Mouse (Mus musculus) liver, adult 2 months (tissue): ENCODE results near the gene Gse1. TPM values are rescaled to one million over a fixed set of nuclear protein-coding genes. Genes with fewer than 3 reads are reported as not detected.
A peak's percentile ranks its signal among the peaks of the same experiment; 100 is the strongest.

Source experiments
- DNase-seq: peaks from one replicate; pipeline ENCODE4 v3.0.0-alpha.2; 2011; ENCODE audit warnings: low read depth, low spot score; ENCODE audit errors: extremely low read depth
- H3K27ac ChIP-seq: fragments of 200-500 bp; replicated peaks from 2 replicates; pipeline ENCODE4 v1.5.1; 2012; ENCODE audit warnings: low read depth, mild to moderate bottlenecking, control low read depth, inconsistent platforms, low read length; ENCODE audit not compliant: insufficient read depth
- H3K27me3 ChIP-seq: fragments of 200-500 bp; 2 replicates; pipeline ENCODE4 v1.6.1; 2012; ENCODE audit warnings: mild to moderate bottlenecking, moderate library complexity, low read length, inconsistent platforms; ENCODE audit not compliant: control insufficient read depth, insufficient read depth
- H3K36me3 ChIP-seq: fragments of 200-500 bp; 2 replicates; pipeline ENCODE4 v1.6.1; 2012; ENCODE audit warnings: low read length, inconsistent platforms; ENCODE audit not compliant: control insufficient read depth, insufficient read depth
- H3K4me1 ChIP-seq: fragments of 200-500 bp; 2 replicates; pipeline ENCODE4 v1.6.1; 2011; ENCODE audit warnings: low read length; ENCODE audit not compliant: control insufficient read depth, insufficient read depth
- H3K4me3 ChIP-seq: fragments of 200-500 bp; 2 replicates; pipeline ENCODE4 v1.5.1; 2011; ENCODE audit warnings: low read depth, mild to moderate bottlenecking, control low read depth, low read length, moderate library complexity; ENCODE audit not compliant: insufficient read depth
- H3K79me2 ChIP-seq: fragments of 200-500 bp; 2 replicates; pipeline ENCODE4 v1.6.1; 2012; ENCODE audit warnings: inconsistent platforms, mild to moderate bottlenecking, low read length, moderate library complexity; ENCODE audit not compliant: control insufficient read depth, insufficient read depth
- H3K9ac ChIP-seq: fragments of 200-500 bp; 2 replicates; pipeline ENCODE4 v1.6.1; 2012; ENCODE audit warnings: low read depth, mild to moderate bottlenecking, control low read depth, inconsistent platforms, low read length
- CTCF ChIP-seq: fragments of 200-500 bp; IDR thresholded peaks from 2 replicates; pipeline ENCODE4 v1.5.1; 2011; ENCODE audit warnings: low read depth, low read length, control low read depth
- POLR2A ChIP-seq: fragments of 200-500 bp; IDR thresholded peaks from 2 replicates; pipeline ENCODE4 v1.6.1; 2011; ENCODE audit warnings: low read length, control low read depth; ENCODE audit not compliant: insufficient read depth; ENCODE audit errors: extremely low read depth
- WGBS: fragments of 180-500 bp; shearing (Covaris S2); methylation state at CpG from one replicate; pipeline ENCODE4 v1.1.7; 2018; 5-methylcytosine and 5-hydroxymethylcytosine counted together
- polyA plus RNA-seq: library from polyadenylated mRNA; depleted of rRNA; stranded (reverse); fragments of >200 nt; gene quantifications from 2 replicates; pipeline ENCODE4 v1.2.3, GENCODE M21; 2012
- total RNA-seq: library from RNA; depleted of rRNA; stranded (reverse); fragments of >200 nt; gene quantifications from 2 replicates; pipeline ENCODE4 v1.2.3, GENCODE M21; 2014

Gene Gse1
- total and polyA plus RNA-seq, 2 experiments, result 2.6 to 10.0 TPM

DNA sequence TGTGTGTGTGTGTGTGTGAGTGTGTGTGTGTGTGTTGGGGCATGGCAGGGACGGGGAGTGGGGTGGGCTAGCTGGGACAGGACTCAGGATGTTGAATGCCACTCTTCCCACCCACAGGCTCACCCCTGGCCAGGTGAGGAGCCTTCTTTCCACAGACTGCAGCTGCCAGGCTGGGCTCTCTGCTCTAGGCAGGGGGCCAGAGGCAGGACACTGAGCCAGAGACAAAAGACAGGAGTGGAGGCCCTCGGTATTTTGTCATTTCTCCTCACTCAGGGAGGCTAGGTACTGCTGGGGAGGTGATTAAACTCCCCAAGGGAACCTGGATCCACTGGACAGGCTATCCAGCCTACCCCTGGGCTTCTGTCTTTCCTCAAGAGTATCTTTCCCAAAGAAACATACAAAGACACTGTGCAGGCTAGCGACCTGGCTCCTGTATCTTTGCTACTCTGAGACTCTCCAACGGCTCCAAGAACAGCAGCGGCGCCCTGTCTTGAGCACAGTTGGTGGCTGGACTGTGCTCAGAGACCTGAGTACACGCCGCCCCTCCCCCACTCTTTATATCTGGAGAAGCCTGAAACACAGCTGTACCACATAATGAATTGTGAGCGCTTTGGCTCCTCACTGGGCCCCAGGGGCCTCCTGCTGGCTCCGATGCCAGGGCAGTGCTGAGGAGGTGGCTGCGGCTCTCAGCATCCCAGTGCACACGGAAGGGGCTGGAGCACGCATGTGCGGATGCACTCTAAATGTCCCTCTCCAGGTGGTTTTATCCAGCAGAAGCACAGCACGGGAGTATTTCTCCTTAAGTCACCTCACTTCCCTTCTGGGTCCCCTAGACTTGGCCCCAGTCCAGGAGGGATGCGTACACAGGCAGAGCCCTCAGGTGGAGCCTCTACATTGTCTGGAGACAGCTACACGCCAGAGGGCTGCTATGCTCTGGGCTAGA is 43.1 kb upstream of the Gse1 start:
- H3K4me1 ChIP-seq, result peaks cover 8% of the 10 kb centered on the region
- no peak overlapping the region for H3K27ac ChIP-seq
- no peaks in the 10 kb centered on the region for H3K36me3 ChIP-seq
- 67% methylated on average over 16 of the region's 17 CpGs for WGBS
- TF ChIP-seq POLR2A (no peak), CTCF (no peak)
- no peak for DNase-seq
- H3K79me2 ChIP-seq, result no peaks in the 10 kb centered on the region
- H3K9ac ChIP-seq, result no peak overlapping the region
- no peak overlapping the region for H3K4me3 ChIP-seq
- H3K27me3 ChIP-seq, result no peaks in the 10 kb centered on the region

DNA sequence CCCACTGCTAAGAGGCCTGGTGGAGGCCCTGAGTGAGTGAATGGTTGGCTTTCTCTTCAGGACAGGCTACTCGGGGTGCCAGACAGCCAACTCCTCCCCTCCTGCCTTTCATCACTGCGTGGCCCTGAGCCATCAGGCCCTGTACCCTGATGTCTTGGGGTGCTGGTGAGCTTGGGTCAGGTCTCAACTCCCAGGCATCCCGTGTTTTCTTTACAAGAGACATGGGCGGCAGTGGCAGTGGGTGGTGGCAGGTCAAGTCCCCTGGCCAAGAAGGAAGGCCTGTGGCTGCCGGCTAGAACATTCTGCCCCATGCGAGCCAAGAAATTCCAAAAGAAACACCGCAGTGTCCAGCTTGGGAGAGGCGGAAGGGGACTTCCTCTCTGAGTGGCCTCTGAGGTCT is 41.8 kb upstream of the Gse1 start:
- H3K9ac ChIP-seq, result no peak overlapping the region
- H3K4me3 ChIP-seq, result no peak overlapping the region
- no peaks in the 10 kb centered on the region for H3K36me3 ChIP-seq
- H3K4me1 ChIP-seq, result peaks cover 6% of the 10 kb centered on the region
- H3K79me2 ChIP-seq, result no peaks in the 10 kb centered on the region
- 56% methylated on average over 8 of the region's 8 CpGs for WGBS
- no peaks in the 10 kb centered on the region for H3K27me3 ChIP-seq
- no peak for TF ChIP-seq CTCF
- no peak for TF ChIP-seq POLR2A
- H3K27ac ChIP-seq, result no peak overlapping the region
- DNase-seq, result no peak

DNA sequence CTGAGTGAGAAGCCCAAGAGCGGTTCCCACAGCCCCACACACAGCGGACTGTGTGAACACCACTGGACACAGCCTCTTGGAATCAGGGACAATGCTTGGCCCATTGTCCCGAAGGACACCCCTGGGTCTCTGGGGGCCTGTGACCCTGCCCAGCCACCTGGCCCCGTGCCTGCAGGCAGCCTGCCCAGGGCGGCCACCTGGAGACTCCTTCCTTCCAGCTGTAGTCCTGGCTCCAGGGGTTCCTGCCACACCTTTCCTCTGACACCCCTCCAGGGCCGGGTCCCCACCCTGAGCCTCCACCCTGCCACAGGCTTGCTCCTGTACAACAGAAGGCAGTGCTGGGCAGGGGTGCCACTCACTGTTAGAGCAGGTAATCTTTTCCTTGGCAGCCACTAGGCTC is 39.7 kb upstream of the Gse1 start:
- H3K4me1 ChIP-seq, result peaks cover 2% of the 10 kb centered on the region
- WGBS, result 81% methylated on average over 6 of the region's 6 CpGs
- DNase-seq, result no peak

DNA sequence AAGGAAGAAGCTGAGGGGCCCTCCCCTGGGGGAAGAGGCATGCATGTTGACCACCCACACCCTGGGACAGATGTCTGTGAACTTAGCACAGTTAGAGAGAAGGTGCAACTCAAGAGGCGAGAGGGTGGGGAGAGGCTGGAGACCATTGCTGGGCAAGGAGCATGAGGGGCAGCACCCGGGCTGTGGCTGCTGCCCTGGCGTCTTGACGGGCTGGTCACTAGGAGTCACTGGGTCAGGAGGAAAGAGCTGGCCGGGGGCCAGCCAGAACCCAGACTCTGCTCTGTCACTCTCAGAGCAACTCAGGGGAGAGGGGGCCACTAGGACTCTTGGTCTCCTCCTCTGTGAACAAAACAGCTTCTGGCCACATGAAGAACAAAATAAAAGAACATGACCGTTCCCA is 38.8 kb upstream of the Gse1 start:
- no peak overlapping the region for H3K4me3 ChIP-seq
- no peaks in the 10 kb centered on the region for H3K36me3 ChIP-seq
- H3K4me1 ChIP-seq, result peaks cover 2% of the 10 kb centered on the region
- H3K27ac ChIP-seq, result no peak overlapping the region
- H3K9ac ChIP-seq, result no peak overlapping the region
- no peak for DNase-seq
- no peaks in the 10 kb centered on the region for H3K27me3 ChIP-seq
- TF ChIP-seq POLR2A, result no peak
- no peak for TF ChIP-seq CTCF
- WGBS, result 68% methylated on average over 6 of the region's 6 CpGs
- no peaks in the 10 kb centered on the region for H3K79me2 ChIP-seq

More for the DNA sequence above, 39.7 kb upstream of the Gse1 start:
- H3K4me3 ChIP-seq, result no peak overlapping the region
- H3K79me2 ChIP-seq, result no peaks in the 10 kb centered on the region
- no peaks in the 10 kb centered on the region for H3K27me3 ChIP-seq
- H3K9ac ChIP-seq, result no peak overlapping the region
- H3K36me3 ChIP-seq, result no peaks in the 10 kb centered on the region
- TF ChIP-seq POLR2A, result no peak
- no peak for TF ChIP-seq CTCF
- no peak overlapping the region for H3K27ac ChIP-seq

DNA sequence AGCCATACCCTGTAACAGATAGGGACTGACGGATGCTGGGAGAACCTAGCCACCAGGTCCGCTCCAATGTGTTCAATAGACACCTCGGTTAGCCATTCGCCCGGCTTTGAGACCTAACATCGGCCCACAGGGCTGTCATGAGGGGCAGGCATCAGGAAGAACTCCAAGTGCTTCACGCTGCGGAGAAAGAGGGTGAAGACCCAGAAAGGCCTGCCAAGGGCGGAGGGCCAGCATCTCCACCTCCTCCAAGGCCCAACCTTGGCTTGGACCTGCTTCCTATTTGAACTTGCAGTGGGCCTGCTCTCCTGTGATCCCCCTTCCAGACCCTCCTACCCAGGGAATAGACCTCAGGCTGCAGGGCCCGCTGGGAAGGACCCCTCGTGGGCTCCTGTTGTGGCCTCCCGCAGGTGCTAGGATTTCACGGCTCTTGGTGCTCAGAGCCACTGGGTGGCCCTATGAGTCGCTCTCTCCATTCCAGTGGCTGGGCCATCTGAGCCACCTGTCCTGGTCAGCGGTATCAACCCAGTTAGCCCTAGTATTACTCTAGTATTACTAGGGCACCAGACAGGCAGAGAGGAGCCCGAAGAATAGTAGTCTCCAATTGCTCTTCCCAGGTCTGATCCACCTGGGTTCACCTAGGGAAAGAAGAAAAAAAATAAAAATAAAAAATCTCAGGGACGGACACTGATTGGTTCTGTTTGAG is 38.0 kb upstream of the Gse1 start:
- no peaks in the 10 kb centered on the region for H3K79me2 ChIP-seq
- TF ChIP-seq POLR2A (no peak), CTCF (no peak)
- no peak for DNase-seq
- H3K4me1 ChIP-seq, result no peaks in the 10 kb centered on the region; the same call in 1 of the 2 replicates
- no peaks in the 10 kb centered on the region for H3K36me3 ChIP-seq
- H3K9ac ChIP-seq, result no peak overlapping the region
- H3K4me3 ChIP-seq, result no peak overlapping the region
- H3K27me3 ChIP-seq, result no peaks in the 10 kb centered on the region
- H3K27ac ChIP-seq, result peak overlapping the region; percentile 6; the same call in 1 of the 2 replicates
- 72% methylated on average over 17 of the region's 17 CpGs for WGBS
